Mouse (Mus musculus): ENCODE measurements around the gene Nadk2.
A peak's percentile ranks its signal among the peaks of the same experiment; 100 is the strongest.

Nadk2 gene

GRCm38 (mm10) chr15:9088683-9089072 is 17.6 kb downstream of the Nadk2 start:
- no peak for DNase-seq

GRCm38 (mm10) chr15:9089136-9089720 is 18.2 kb downstream of the Nadk2 start:
- DNase-seq = no peak

- no peak for DNase-seq
These were observed 19.6 kb downstream of the Nadk2 start for GRCm38 (mm10) chr15:9090662-9091061.

GRCm38 (mm10) chr15:9093598-9094365 is 22.7 kb downstream of the Nadk2 start:
- no peak for DNase-seq

- peak; percentile 52 for DNase-seq
These were observed 23.3 kb downstream of the Nadk2 start for GRCm38 (mm10) chr15:9094366-9094750.

GRCm38 (mm10) chr15:9096865-9097264 is 25.8 kb downstream of the Nadk2 start:
- no peak for DNase-seq

- no peak for DNase-seq
These were observed 29.5 kb downstream of the Nadk2 start for GRCm38 (mm10) chr15:9100446-9101077.

GRCm38 (mm10) chr15:9106303-9107074 is 35.4 kb downstream of the Nadk2 start:
- DNase-seq = no peak

GRCm38 (mm10) chr15:9110526-9111347 is 39.7 kb downstream of the Nadk2 start:
- DNase-seq = no peak

- DNase-seq = no peak
These were observed 40.6 kb downstream of the Nadk2 start for GRCm38 (mm10) chr15:9111648-9112047.

GRCm38 (mm10) chr15:9113556-9113955 is 42.5 kb downstream of the Nadk2 start:
- no peak for DNase-seq

GRCm38 (mm10) chr15:9114131-9114530 is 43.1 kb downstream of the Nadk2 start:
- DNase-seq = no peak

- DNase-seq = no peak
These were observed 43.5 kb downstream of the Nadk2 start for GRCm38 (mm10) chr15:9114599-9114998.

- DNase-seq = no peak
These were observed 47.8 kb downstream of the Nadk2 start for GRCm38 (mm10) chr15:9118852-9119251.

- peak; percentile 24 for DNase-seq
These were observed 49.0 kb downstream of the Nadk2 start for GRCm38 (mm10) chr15:9120081-9120480.

- no peak for DNase-seq
These were observed 51.9 kb downstream of the Nadk2 start for GRCm38 (mm10) chr15:9122989-9123388.

- no peak for DNase-seq
These were observed 53.8 kb downstream of the Nadk2 start for GRCm38 (mm10) chr15:9124856-9125255.

- no peak for DNase-seq
These were observed 56.2 kb downstream of the Nadk2 start for GRCm38 (mm10) chr15:9127051-9127791.

GRCm38 (mm10) chr15:9130772-9131498 is 59.9 kb downstream of the Nadk2 start:
- DNase-seq = no peak

GRCm38 (mm10) chr15:9131499-9131888 is 60.4 kb downstream of the Nadk2 start:
- no peak for DNase-seq
